Mouse (Mus musculus) Patski (cell line): ENCODE results near the gene C2cd5. TPM values are rescaled to one million over a fixed set of nuclear protein-coding genes. Genes with fewer than 3 reads are reported as not detected.
"Not testable (repeated sequence)": the region's sequence is repeated elsewhere in the genome, so short reads cannot be mapped to it uniquely, and the experiment has no call there.

Experiments used
- ATAC-seq: fragments of 100-300 bp; one replicate; pipeline ENCODE4 v1.8.0; 2021
- CTCF ChIA-PET: fragments of 350-600 bp; sonication (Branson Sonifier 250); formaldehyde crosslinking; loops from one replicate; lab custom pipeline; 2022; ENCODE audit warnings: inconsistent platforms; lab: Charles Lee
- POLR2A ChIA-PET: fragments of 350-600 bp; sonication (Branson Sonifier 250); formaldehyde crosslinking; loops from one replicate; lab custom pipeline; 2022; ENCODE audit warnings: antibody characterized with exemption, inconsistent platforms; lab: Charles Lee
- DNase-seq: peaks from one replicate; pipeline ENCODE4 v3.0.0-alpha.2; 2011; ENCODE audit warnings: low read depth, low spot score
- H3K27me3 ChIP-seq: fragments of 371-371 bp; one replicate; pipeline ENCODE4 v1.5.1; 2021
- CTCF ChIP-seq: fragments of 100-300 bp; IDR thresholded peaks from one replicate; pipeline ENCODE4 v1.5.1; 2021
- in situ Hi-C: fragments of 300-500 bp; cut with MboI; formaldehyde crosslinking; loops from 3 replicates; pipeline ENCODE4 v1.11.1; 2018; ENCODE audit warnings: low pct_unique_long_range_greater_than_20kb, mixed read lengths
- polyA plus RNA-seq: library from polyadenylated mRNA; unstranded; gene quantifications from one replicate; pipeline ENCODE4 v1.2.3, GENCODE M21; 2021

C2cd5 gene
- polyA plus RNA-seq, 1 experiment from 2014 or later: 18.7 TPM

GRCm38 (mm10) chr6:142989495-142989894, 110.4 kb downstream of the C2cd5 start:
- in situ Hi-C loops: loop anchor here (10.0 kb wide), 1 partner anchor 465 kb away; no protein-coding TSS in a partner anchor
- no peak for DNase-seq
- CTCF ChIA-PET: no interaction called here
- POLR2A ChIA-PET: no interaction called here
- H3K27me3 ChIP-seq: peaks cover 12% of the 10 kb centered on the region
- no peak for TF ChIP-seq CTCF
- ATAC-seq: no peak

- TF ChIP-seq CTCF: peak; percentile 93
- DNase-seq: no peak
- in situ Hi-C loops: loop anchor here (10.0 kb wide), 1 partner anchor 464 kb away; no protein-coding TSS in a partner anchor
- CTCF ChIA-PET: interaction anchor here (1.0 kb wide), 1 partner anchor 24 kb away, joined by 3 read pairs; the partner anchor contains the start of gene St8sia1
- peaks cover 12% of the 10 kb centered on the region for H3K27me3 ChIP-seq
- POLR2A ChIA-PET: no interaction called here
- peak; percentile 62 for ATAC-seq
Observed at GRCm38 (mm10) chr6:142988753-142989152, 111.2 kb downstream of the C2cd5 start.

- DNase-seq (no peak), ATAC-seq (no peak)
- H3K27me3 ChIP-seq: peaks cover 12% of the 10 kb centered on the region
- POLR2A ChIA-PET: no interaction called here
- CTCF ChIA-PET: interaction anchor here (0.7 to 1.0 kb wide), 2 partner anchors 11 to 23 kb away, joined by 3 read pairs; partner anchors contain the start of gene St8sia1
- no peak for TF ChIP-seq CTCF
- in situ Hi-C loops: loop anchor here (10.0 kb wide), 1 partner anchor 463 kb away; no protein-coding TSS in a partner anchor
Observed at GRCm38 (mm10) chr6:142988231-142988630, 111.7 kb downstream of the C2cd5 start.

DNA sequence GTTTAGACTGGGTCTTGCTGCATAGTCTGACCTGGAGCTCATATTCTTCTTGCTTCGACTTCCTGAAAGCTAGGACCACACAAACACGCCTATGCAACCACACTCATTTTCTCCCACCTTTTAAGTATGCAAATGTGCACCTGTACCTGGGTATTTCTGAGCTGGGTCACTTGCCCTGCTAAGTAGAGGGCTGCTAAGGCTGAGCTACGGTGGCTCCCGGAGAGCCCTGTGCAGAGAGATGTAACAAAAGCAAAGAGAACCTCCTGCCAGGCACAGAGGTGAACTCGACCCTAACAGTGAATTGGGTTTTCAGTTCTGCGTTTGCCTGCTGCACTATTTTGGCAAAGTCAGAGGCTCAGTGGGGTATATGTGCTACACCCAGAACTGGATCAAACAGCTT, 112.3 kb downstream of the C2cd5 start:
- DNase-seq: no peak
- peaks cover 8% of the 10 kb centered on the region for H3K27me3 ChIP-seq
- ChIA-PET CTCF (interaction anchor here (0.7 to 1.0 kb wide), 2 partner anchors 10 to 23 kb away, joined by 3 read pairs; partner anchors contain the start of gene St8sia1), POLR2A (no interaction called here)
- no peak for ATAC-seq
- no peak for TF ChIP-seq CTCF
- in situ Hi-C loops: loop anchor here (10.0 kb wide), 1 partner anchor 463 kb away; no protein-coding TSS in a partner anchor

DNA sequence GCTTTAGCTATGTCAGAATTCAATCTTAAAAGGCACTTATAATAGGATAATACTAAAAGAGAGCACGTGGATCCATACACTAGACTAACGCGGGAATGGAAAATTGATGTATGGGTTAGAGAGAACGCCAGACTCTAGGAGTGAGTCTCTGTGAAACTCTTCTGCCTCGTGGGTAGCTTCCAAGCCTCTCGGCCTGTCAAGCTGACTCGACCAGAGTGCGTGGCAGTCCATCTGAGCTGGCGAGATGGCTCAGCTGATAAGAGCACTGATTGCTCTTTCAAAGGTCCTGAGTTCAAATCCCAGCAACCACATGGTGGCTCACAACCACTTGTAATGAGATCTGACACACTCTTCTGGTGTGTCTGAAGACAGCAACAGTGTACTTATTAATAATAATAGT, 113.2 kb downstream of the C2cd5 start:
- in situ Hi-C loops: loop anchor here (10.0 kb wide), 1 partner anchor 462 kb away; no protein-coding TSS in a partner anchor

DNA sequence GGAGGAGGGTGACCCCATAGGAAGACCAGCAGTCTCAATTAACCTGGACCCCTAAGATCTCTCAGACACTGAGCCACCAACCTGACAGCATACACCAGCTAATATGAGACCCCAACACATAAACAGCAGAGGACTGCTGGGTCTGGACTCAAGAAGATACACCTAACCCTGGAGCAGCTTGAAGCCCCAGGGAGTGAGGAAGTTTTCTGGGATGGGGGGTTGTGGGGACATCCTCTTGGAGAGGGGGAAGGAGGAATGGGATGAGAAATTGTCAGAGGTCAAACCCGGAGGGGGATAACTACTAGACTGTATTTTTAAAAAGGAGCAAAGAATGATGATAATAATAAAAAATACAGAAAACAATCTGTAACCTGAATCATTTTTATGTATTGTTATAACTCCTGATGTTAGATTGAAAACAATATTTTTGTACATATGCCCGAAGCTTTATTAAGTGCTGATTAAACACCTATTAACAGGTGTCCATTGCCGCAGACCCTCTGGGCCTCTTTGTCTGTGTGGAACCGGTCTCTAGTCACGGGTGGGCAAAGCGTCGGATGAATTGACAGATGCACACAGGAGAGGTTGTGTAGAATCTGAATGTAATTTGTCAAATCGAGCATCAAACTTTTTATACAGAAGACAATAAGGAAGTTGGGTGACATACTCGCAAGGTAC, 114.2 kb downstream of the C2cd5 start:
- in situ Hi-C loops: loop anchor here (10.0 kb wide), 1 partner anchor 461 kb away; no protein-coding TSS in a partner anchor
- CTCF ChIA-PET, ATAC-seq, DNase-seq, H3K27me3 ChIP-seq, POLR2A ChIA-PET: not testable (repeated sequence)

More for the DNA sequence above, 113.2 kb downstream of the C2cd5 start:
- ATAC-seq, DNase-seq, CTCF ChIA-PET, POLR2A ChIA-PET, H3K27me3 ChIP-seq: not testable (repeated sequence)

DNA sequence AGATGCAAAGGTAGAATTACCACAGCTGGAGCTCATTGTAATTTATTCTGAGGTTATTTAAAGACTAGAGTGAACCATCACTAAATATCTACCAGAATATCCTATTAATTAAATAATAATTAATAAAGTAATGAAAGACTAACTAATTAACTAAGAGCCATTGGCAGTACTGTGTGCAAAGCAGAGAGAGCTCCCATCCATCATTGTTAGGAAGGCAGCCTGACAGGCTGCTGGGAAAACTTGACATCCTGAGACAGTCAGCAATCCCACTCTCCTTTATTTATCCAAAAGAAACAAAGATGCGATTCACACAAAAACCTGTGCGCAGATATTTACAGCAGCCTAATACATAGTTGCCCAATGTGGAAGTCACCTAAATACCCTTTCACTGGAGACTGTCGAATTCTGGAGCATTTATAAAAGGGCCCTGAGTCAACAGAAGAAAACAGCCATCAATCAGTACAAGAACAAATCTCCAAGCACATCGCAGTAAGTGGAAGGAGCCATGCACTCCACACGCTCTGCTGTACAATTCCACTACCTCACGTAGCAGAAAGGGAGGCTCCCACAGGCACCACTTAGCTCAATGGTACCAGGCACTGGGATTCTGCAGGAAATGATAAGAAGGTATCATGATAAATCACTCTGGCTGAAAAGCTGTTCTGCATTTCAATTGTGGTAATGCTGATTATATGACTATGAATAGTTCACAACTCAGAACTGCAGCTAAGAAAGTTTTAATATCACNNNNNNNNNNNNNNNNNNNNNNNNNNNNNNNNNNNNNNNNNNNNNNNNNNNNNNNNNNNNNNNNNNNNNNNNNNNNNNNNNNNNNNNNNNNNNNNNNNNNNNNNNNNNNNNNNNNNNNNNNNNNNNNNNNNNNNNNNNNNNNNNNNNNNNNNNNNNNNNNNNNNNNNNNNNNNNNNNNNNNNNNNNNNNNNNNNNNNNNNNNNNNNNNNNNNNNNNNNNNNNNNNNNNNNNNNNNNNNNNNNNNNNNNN, 120.0 kb downstream of the C2cd5 start:
- in situ Hi-C loops: loop anchor here (10.0 kb wide), 1 partner anchor 455 kb away; no protein-coding TSS in a partner anchor
- ChIA-PET CTCF (no interaction called here), POLR2A (no interaction called here)
- DNase-seq (no peak), ATAC-seq (no peak)
- TF ChIP-seq CTCF: no peak
- peaks cover 6% of the 10 kb centered on the region for H3K27me3 ChIP-seq

DNA sequence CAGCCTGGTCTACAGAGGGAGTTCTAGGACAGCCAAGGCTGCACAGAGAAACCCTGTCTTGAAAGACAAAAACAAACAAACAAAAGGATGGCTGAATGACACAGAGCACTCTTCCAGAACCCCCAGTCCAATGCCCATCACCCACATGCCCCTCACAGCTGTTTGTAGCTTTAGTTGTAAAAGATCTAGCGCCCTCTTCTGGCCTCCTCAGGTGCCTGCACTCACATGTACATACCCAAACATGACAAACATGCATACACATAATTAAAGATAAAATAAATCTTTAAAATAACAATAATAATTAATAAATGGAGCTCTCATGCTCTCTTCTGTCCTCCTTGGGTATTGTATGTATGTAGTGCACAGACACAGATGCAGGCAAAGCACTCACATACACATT, 122.7 kb downstream of the C2cd5 start:
- ATAC-seq: no peak
- ChIA-PET CTCF (interaction anchor here (0.6 kb wide), 1 partner anchor 11 kb away, joined by 3 read pairs; no protein-coding TSS in a partner anchor), POLR2A (no interaction called here)
- no peak for DNase-seq
- in situ Hi-C loops: no loop called here
- H3K27me3 ChIP-seq: peaks cover 6% of the 10 kb centered on the region
- peak; percentile 39 for TF ChIP-seq CTCF

DNA sequence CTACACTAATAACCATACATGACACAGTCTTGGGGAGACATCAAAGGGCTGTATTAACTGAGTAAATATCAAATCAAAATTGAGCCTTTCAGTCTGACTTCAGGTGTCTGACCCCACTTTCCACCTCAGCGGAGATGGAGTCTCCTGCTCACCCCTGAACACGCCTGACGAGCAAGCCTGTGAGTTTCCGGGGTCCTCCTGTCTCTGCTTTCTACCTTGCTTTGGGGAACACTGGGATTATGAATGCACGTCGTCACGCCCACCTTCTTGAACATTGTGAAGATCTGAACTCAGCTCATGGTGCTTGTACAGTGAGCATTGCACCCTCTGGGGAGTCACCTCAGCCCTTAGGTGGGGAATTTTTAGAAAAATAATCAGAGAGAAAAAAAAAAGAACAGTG, 126.7 kb downstream of the C2cd5 start:
- ChIA-PET POLR2A (no interaction called here), CTCF (no interaction called here)
- no peak for DNase-seq
- no peak for TF ChIP-seq CTCF
- no peaks in the 10 kb centered on the region for H3K27me3 ChIP-seq
- in situ Hi-C loops: no loop called here
- no peak for ATAC-seq

- in situ Hi-C loops: no loop called here
- TF ChIP-seq CTCF: no peak
- ATAC-seq (no peak), DNase-seq (no peak)
- CTCF ChIA-PET: no interaction called here
- POLR2A ChIA-PET: no interaction called here
- no peaks in the 10 kb centered on the region for H3K27me3 ChIP-seq
Observed at GRCm38 (mm10) chr6:142972205-142972604, 127.7 kb downstream of the C2cd5 start.
